Mouse (Mus musculus) 3T3-L1 (cell line): ENCODE measurements around the gene Mmp24.

Source experiments
- DNase-seq: peaks from one replicate; pipeline ENCODE4 v3.0.0-alpha.2; 2015; ENCODE audit warnings: low read depth, low spot score

Gene Mmp24

DNA sequence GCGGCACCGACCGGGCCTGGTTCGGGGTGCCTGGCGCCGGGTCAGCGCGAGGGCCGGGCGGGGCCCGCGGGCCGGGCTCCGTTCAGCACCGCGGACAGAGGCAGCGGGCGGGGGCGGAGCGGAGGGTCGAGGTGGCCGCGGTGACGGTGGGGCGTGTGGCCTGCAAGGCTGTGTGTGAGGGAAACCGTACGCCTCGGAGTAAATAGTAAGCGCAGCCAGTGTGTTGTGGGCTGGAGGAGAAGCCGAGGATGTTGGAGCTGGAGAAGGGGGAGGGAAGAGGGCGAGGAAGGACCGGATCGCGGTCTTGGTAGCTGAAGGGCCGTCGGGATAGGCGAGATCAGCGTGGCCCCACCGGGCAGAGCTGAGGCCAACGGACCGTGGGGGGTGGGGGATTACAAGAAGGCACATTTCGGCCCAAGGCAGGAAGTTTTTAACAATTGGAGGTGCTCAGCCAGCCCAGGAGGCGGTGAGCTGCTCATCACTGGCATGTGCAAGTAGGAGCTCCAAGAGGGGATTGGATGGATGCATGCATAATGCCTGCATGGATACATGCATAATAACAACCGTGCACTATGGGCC is 632 bp downstream of the Mmp24 start:
- no peak for DNase-seq

DNA sequence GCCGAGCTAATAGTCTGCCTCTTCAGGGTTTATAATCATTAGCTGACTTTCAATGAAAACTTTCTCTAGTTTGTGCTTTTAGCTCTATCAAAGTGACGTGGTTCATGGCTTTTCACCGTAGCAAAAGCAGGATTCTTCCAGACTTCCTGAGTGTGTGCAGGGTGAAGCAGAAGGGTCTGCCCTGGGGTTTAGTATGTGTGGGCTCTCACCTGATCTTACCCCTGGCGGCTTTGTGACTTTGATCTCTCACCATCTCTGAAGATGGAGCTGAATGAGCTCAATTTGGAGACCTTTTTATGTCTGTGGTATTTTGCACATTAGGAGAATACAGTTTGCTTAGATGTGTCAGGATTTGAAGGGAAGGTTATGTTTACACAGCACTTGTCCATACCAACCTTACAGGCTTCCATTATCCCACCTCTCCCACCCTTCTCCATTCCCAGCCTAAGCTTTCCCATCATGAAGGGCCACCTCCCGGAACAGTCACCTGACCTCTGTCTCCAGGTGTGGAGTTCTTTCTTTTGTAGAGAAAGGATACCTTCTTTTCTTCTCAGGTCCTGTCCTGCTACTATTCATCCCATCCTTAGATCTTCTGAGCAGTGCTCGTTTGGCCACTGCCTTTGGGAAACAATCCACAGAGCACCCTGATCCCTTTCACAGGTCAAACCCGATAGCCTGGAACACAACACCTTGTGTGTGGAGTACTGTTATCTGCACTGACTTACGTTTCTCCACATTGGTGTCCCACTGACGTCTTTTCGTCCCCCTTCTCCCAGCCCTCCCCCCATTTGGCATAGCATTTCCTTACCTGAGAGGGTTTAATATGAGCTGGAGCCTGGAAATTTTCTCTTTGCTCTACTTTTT is 1.9 kb downstream of the Mmp24 start:
- no peak for DNase-seq

- DNase-seq: no peak
Observed at GRCm38 (mm10) chr2:155777688-155777985, 2.5 kb downstream of the Mmp24 start.

DNA sequence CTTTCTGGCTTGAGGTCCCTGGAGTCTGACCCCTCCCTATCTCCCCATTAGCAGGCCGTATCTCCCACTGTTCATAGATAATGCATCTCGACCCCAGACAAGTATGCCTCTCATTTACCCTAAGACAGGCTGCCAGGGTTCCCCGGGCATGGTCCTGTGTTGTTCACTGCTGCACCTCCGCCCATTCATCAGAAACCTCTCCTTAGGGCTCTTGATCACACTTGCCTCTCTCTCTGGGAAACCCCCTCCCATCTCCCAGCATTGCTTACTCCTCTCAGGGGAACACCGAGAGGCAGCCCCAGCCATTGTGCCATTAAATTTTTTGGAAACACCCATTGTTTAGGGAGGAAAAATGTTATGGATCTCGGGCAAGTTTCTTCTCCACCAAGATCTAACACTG is 2.9 kb downstream of the Mmp24 start:
- DNase-seq: no peak

- DNase-seq: no peak
Observed at GRCm38 (mm10) chr2:155779066-155779465, 3.9 kb downstream of the Mmp24 start.

DNA sequence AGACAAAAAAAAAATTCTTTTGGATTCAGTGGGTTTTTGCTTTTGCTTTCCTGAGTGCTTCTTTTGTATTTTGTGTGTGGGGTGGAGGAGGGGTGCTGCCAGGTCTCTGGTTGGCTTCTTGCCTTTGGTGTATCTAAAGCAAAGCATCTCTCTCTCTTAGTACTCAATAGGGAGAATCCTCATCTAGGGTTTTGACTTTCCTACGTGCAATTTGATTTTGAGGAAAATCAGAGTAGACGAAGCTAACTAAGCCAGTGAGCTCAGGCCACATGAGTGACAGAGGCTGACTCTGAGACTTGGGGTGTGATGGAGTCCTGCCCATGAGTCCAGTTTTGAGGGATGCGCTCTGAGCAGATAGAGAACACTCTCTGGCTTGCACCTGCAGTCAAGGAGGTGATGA is 4.4 kb downstream of the Mmp24 start:
- DNase-seq: no peak

DNA sequence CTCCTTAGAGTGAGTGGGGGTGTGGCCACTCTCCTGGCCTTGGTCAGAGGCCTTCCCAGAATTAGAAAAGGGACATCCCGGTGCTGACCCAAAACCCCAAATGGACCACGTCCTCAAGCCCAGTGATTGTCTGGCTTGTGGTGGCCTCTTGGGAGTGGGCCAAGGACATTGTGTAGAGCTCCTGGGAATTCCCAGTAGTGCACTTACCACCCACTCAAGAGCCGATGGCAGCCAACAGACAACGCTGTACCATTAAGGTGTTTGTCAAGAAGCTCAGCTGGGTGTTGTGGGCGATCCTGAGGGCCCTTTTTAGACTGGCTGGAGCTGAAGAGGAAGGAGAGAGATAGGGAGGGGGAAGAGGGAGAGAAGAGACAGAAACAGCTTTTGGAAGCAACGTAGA is 9.4 kb downstream of the Mmp24 start:
- DNase-seq: no peak

GRCm38 (mm10) chr2:155786905-155787304 is 11.8 kb downstream of the Mmp24 start:
- DNase-seq: no peak

GRCm38 (mm10) chr2:155787949-155788931 is 13.1 kb downstream of the Mmp24 start:
- no peak for DNase-seq

DNA sequence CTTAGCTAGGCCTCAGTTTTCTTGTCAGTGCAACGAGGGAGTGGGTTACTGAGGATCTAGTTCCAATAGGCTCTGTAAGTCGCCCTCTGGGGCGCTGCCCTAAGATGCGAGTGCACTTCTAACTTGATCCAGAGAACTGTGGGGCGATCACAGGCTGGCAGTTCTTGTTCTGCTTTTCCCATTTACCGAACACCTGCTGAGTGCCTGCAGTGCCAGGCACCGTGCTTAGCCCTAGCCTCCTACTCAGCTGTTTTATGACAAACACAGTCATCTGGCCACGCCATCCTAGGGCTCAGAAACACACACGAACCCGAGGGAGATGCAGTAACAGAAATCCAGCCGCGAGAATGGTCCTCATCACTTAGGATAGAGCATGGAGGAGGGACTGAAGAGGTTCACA is 17.8 kb downstream of the Mmp24 start:
- DNase-seq: no peak

DNA sequence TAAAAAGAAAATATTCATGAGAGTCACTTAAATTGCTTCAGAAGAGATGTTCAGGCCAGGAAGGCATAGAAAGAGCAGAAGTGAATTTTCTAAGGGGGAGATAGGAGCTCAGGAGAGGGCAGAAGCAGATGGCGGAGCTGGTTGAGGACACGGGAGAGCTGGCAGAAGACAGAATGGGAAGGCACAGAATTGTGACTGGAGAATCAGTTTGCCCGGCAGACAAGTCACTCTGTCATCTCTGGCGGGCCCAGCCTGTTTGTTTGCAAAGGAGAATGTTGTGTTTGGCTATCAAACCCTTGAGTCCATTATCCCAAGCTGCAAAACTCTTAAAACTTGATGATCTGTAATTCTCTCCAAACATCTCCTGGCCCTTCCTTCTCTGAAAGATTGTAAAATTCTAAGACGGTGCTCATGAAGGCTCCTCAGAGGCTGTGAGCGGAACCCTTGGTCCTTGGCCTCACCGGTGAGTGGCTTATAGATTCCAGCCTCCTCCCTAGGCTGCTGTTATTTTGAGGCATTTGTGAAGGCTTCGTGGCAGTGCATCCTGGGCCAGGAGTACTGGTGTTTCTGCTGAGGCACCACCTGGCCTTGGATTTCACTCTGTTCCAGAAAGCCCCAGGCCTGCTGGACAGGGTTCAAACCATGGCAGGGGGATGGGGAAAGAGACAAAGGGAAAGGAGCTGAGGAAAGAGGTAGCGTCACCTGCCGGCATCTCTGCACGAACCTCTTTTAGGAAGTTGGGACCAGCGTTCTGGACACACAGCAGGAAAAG is 19.7 kb downstream of the Mmp24 start:
- DNase-seq: no peak

- DNase-seq: no peak
Observed at GRCm38 (mm10) chr2:155798613-155799012, 23.5 kb downstream of the Mmp24 start.

GRCm38 (mm10) chr2:155802761-155803160 is 27.6 kb downstream of the Mmp24 start:
- peak; percentile 50 for DNase-seq

- DNase-seq: no peak
Observed at GRCm38 (mm10) chr2:155804053-155804452, 28.9 kb downstream of the Mmp24 start.

DNA sequence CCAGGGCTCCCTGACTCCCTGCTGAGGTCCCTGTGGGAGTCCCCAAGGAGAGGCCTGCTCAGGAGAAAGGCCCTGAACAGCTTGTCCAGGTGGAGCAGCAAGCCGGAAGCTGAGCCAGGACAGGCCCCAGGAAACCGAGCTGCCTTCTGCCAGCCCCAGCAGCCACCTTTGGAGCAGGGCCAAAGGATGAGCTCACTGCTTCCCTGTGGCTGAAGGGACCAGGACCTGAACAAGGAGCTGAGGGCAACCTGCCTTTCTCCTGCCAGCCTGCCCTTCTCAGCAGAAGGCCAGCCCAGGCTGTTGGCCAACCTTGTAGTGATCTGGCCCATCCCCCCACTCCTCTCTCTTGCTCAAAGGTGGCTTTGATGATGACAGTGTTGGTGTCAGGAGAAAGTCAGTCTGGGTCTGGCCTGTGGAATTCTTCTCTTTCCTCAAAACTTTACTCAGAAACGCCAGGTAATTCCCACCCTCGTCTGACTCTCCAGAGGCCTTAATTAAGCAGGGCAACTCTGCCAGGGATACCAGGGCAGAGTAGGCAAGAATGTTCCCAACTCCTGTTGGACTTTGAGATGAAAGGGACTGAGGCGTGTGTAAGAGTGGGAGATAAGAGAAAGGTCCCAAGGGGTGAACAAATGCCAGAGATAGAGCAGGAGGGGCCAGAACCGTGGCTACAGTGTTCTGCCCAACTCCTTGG is 30.2 kb downstream of the Mmp24 start:
- peak; percentile 78 for DNase-seq

DNA sequence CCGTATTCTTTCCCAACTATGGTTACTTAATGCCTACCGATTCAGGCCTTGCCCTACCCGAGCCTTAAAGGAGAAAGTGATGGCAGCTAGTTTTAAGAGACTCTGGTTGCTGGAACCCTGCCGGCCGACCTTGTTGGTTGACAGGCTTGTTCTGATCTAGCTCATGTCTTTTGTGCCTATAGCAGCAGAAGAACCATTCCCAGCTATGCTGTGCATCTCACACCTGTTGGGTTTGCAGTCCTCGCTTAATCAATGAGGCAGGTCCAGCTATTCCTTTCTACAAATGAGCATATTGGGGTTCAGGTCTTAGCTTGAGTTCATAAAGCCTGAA is 30.7 kb downstream of the Mmp24 start:
- DNase-seq: no peak

GRCm38 (mm10) chr2:155806548-155806947 is 31.4 kb downstream of the Mmp24 start:
- peak; percentile 72 for DNase-seq

DNA sequence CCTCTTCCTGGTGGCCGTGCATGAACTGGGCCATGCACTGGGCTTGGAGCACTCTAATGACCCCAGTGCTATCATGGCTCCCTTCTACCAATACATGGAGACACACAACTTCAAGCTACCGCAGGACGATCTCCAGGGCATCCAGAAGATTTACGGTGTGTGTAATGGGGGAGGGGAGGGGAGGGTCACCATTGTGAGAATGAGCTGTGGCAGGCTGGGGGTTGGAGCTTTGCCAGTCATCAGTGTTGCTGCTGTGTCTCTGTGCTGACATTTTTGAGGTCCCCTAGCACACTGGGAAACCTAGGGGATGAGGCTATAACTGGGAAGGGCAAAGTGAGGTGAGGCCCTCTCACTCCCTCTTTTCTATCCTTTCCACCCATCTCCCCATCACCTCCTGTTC is 32.3 kb downstream of the Mmp24 start:
- no peak for DNase-seq

GRCm38 (mm10) chr2:155809620-155810019 is 34.5 kb downstream of the Mmp24 start:
- DNase-seq: peak; percentile 84

- DNase-seq: peak; percentile 81
Observed at GRCm38 (mm10) chr2:155811821-155812396, 36.8 kb downstream of the Mmp24 start.

DNA sequence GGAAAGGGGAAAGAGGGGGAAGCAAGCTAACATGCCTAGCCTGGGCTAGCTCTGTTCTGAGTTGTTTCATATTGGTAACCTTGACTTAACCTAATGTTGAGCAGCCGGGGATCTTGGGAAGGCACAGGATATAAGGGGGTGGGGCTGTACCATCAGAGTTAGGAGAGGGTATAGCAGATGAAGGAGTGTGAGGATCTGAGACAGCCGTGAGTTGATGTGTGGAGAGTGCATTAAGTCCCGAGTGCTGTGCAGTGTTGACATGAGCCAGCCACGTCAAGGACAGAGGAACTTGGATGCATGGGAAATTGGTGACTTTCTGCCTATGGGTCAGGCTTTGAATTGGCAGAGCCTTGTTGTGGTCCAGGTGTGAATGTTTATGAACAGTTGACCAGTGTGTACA is 37.5 kb downstream of the Mmp24 start:
- DNase-seq: no peak
